Mouse (Mus musculus) gastrocnemius, adult 18-20 months (tissue): ENCODE measurements around the gene Fen1. TPM values are rescaled to one million over a fixed set of nuclear protein-coding genes. Genes with fewer than 3 reads are reported as not detected.

Experiments used
- microRNA-seq: library from miRNA; unstranded; fragments of <30 nt; microRNA quantifications from one replicate; pipeline ENCODE4 v1.2.0, GENCODE M21; 2021
- total RNA-seq, 2 experiments: library from RNA; stranded (reverse); gene quantifications; 2 replicates each; pipeline ENCODE4 v1.2.3; 2021

The Fen1 gene
- total RNA-seq, 2 experiments from 2014 or later = 3.6 to 4.3 TPM

Small RNA genes lying within 50 kb of the gene (microRNA-seq; reads per million reads assigned to microRNA genes)
- not detected for gene Mir6993

Other genes with a start within 250 kb of the Fen1 start
- 1,000 to 10,000 TPM; 2,098 to 2,234 TPM for gene Fth1, start 223.6 kb downstream of the Fen1 start, total RNA-seq
- gene Best1, start 202.5 kb downstream of the Fen1 start, total RNA-seq = under 1 TPM; 0.11 to 0.24 TPM
- gene Rab3il1, start 202.5 kb downstream of the Fen1 start, total RNA-seq = 1 to 10 TPM; 3.0 to 4.5 TPM
- gene Fads3, start 162.6 kb downstream of the Fen1 start, total RNA-seq = 1 to 10 TPM; 2.2 to 5.7 TPM
- 1 to 10 TPM; 1.8 to 2.4 TPM for gene Fads2, start 102.4 kb downstream of the Fen1 start, total RNA-seq
- gene Fads1, start 21.3 kb downstream of the Fen1 start, total RNA-seq = 1 to 10 TPM; 4.1 to 6.2 TPM
- gene Tmem258, start 155 bp downstream of the Fen1 start, total RNA-seq = 10 to 100 TPM; 83.7 to 89.8 TPM
- gene Myrf, start 36.6 kb upstream of the Fen1 start, total RNA-seq = not detected
- 1 to 10 TPM; 8.3 TPM for gene Dagla, start 100.7 kb upstream of the Fen1 start, total RNA-seq
- gene Syt7, start 184.9 kb upstream of the Fen1 start, total RNA-seq = 1 to 10 TPM; 1.5 TPM